Mouse (Mus musculus) adrenal gland, adult 2 months (tissue): ENCODE measurements around the gene Rfpl4. TPM values are rescaled to one million over a fixed set of nuclear protein-coding genes. Genes with fewer than 3 reads are reported as not detected.
"Not testable (repeated sequence)": the region's sequence is repeated elsewhere in the genome, so short reads cannot be mapped to it uniquely, and the experiment has no call there.

Experiments
- DNase-seq: peaks from one replicate; pipeline ENCODE4 v3.0.0; 2021
- long read RNA-seq: library from polyadenylated mRNA; stranded (forward); transcript quantifications from one replicate; pipeline ENCODE4 v2.0.0, GENCODE M21; 2021
- polyA plus RNA-seq: library from polyadenylated mRNA; depleted of rRNA; stranded (reverse); fragments of >200 nt; gene quantifications from 2 replicates; pipeline ENCODE4 v1.2.3, GENCODE M21; 2012; rRNA removed
- total RNA-seq, 2 experiments: library from RNA; stranded (reverse); gene quantifications; 2 replicates each; pipeline ENCODE4 v1.2.3; 2021

The Rfpl4 gene
- total RNA-seq (under 1 TPM in 1 of 2 experiments, not detected in 1; 0.59 TPM), polyA plus RNA-seq (not detected in 2 replicates)
- long read RNA-seq: 0 reads

DNA sequence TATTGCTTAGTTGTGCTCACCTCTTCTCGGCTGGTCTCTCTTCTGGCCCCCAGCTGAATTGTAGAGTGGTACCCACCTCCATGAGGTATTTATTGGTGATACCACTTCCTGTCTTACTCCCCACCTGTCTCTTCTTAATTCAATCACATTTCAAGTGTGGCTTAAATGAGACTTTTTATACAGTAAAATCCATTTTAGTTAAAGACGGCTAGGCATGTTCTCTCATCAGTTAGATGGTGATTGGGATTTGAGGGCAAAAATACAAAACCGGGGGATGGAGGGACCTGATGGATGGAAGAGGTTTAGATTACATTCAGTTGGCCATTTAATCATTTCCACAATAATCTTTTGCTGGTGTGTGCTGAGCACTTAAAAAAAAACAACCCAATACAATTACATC is at the start of gene Rfpl4:
Gene Rfpl4, minus strand, starts transcription at position 101 of the 400 bp plus-strand sequence.
- no peak for DNase-seq

DNA sequence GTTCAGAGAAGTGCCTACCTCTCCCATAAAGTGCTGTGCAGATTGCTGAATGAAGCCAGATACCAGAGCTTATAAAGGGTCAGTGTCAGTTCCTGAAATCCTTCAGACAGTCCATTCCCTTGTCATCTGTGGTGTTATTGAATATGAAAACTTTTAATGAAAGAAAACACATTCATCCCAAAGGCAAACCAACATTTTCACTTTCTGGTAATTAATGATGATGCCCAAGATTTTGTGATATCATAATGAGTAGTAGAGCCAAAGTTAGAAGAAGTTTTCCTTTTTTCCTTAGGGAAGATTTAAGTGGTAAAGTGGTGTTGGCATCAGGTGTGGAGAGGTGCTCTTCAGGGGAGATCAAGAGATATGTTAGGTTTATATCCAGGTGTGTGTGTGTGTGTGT is 32.8 kb upstream of the Rfpl4 start, which contains the start of gene Vmn1r55:
Gene Vmn1r55, minus strand, starts transcription at position 101 of the 400 bp plus-strand sequence.
- not testable (repeated sequence) for DNase-seq

DNA sequence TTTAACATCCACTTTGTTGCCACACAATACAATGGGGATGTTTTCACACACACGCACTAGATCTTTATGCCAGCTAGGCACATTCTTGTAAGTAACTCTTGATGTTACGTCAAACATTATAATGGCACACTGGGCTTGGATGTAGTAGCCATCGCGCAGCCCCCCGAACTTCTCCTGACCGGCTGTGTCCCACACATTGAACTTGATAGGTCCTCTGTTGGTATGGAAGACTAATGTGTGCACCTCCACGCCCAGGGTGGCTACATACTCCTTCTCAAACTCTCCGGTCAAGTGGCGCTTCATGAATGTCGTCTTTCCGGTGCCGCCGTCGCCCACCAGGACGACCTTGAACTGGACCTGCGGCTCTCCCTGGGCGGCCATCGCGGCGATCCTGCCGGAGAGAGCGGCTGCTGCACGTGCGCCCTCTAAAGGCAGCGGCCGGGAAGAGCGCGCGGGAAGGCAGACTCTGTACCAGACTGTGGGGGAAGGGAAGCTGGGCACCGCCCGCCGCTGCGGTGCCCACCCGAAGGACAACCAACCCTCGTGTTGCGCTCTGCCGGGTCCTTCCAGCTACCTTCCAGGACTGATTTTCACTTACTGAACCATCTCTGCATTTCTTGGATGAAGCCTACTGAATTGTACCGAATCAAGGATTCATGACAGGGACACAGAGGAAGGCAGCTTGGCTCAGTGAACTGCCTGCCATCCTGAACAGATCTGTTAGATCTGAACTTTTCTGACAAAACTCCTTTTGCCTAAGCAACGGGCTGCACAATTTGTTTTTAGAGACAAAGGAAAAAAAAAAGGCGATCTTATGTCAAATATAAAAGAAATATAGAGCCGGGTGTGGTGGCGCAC is 9.0 kb upstream of the Rfpl4 start, which contains the start of gene Rasl2-9:
Gene Rasl2-9, minus strand, starts transcription at position 402 of the 858 bp plus-strand sequence.
- DNase-seq: peak; percentile 82

DNA sequence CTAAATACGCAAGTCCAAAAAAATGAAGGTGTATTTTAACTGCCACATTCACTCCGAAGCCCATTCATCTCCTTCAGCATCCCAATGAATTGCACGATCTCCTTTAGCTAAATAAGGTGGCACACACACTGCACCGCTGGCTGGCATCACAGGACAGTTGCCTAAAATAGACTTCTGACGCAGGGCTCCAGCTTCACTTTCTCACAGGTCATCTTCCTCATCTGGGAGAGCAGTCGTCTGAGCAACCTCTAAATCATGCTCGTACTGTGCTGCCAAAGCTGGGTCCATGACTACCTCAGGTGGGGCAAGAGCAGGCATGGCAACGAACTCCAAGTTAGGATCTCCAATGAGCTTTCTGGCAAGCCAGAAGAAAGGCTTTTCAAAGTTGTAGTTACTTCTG is 8.3 kb upstream of the Rfpl4 start:
- no peak for DNase-seq

DNA sequence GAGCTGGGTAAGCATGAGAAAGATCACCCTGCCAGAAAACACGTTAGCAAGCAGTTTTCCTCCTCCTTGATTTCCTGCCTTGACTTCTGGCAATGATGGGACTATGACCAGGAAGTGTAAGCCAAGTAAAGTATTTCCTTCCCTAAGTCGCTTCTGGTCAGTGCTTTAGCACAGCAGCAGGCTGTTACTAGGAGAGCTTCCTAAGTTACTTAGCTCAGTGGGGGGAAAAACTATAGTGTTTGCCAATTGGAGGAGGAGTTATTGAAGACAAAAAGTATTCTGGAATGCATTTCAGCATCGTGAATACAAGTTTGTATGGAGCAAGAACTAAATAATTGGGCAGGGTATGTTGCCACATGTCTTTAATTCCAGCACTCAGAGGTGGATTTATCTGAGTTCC is 4.0 kb downstream of the Rfpl4 start:
- no peak for DNase-seq

DNA sequence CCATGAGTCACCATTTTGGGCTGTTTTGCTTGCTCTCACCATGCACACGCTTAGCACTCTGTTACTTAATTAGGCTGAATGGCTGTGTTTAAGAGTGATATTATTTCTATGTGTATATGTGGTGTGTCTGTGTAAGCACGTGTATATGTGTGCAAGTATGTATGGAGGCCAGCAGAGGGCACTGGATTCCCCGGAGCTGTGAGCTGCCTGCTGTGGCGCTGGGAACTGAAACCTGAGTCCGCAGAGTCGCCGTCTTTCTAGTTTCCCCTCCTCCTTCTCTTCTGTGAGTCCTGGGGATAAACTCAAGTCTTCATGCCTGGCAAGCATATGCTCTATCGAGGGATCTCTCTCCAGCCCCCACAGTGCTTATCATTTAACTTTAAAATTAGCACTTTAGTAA is 7.4 kb downstream of the Rfpl4 start:
- DNase-seq: no peak

DNA sequence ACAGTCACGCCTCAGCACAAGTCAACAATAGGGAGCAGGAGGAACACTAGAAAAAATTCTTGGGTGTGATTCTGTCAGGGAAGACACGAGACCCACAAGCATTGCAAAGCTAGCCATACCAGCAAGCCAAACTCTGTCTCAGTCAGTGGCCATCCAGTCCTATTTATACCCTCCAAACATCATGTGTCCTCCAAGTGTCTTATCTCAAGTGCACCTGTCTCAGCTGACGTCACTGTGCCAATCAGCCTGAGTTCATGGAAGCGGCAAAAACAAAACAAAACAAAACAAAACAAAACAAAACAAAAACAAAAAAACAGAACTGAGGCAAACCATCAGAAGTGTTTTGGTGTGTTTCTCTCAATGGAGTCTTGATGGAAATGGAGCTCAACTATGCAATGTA is 8.5 kb downstream of the Rfpl4 start:
- no peak for DNase-seq

DNA sequence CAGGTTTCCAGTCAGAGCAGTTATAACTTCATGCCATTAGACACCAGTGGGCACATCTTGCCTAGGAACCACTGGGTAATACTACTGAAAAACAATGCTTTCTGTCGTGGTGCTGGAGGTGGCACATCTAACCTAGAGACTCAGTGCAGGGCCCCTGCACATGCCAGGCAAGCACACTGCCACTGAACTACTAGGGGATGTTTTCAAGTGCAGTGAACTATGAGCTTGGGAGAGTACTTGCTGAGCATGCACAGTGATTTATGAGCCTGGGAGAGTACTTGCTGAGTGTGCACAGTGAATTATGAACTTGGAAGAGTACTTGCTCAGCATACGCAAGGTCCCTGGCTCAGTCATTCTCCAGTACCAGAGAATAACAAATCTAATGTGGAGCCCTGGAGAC is 14.2 kb downstream of the Rfpl4 start:
- no peak for DNase-seq

DNA sequence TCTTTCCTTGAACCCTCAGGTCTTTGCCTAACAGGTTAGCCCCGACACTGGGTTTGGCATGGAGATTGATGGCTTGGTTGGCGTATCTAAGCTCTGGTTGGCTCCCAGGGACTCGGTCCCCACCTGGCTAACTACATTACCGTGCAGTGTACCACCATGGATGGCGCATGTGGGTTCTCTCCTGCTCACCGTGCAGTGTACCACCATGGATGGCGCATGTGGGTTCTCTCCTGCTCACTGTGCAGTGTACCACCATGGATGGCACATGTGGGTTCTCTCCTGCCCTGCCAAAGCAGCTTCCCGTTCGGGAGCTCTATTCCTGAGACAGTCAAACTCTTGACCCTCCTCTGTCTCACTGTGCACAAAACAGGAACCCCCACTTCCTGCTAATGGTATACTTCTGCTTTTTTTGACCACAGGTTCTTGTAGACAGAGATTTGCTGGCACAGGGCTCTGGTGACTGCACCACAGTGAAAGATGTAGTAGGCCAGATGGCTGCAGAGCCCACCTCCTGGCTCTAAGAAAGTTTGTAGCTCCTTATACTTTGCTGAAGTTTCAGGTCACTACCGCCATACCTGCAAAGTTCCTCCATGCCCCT is 15.6 kb downstream of the Rfpl4 start:
- DNase-seq: no peak

DNA sequence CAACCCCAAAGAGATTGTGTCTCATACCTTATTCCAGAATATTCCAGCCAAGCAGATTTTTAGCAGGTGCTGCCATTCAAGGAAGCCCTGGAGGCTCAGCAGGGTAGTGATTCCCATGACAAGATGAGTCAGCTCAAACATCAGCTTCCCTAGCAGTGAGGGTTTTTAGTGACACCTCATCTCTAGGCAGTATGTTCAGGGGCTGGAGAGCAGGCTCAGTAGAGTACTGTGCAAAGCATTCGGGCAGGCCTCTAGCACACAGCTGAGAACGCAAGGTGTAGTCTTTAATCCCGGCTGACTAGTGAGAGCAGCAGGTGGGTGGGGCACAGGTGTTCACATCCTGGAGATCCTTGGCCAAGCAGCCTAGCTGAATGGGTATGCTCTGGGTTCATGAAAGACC is 17.0 kb downstream of the Rfpl4 start:
- no peak for DNase-seq

DNA sequence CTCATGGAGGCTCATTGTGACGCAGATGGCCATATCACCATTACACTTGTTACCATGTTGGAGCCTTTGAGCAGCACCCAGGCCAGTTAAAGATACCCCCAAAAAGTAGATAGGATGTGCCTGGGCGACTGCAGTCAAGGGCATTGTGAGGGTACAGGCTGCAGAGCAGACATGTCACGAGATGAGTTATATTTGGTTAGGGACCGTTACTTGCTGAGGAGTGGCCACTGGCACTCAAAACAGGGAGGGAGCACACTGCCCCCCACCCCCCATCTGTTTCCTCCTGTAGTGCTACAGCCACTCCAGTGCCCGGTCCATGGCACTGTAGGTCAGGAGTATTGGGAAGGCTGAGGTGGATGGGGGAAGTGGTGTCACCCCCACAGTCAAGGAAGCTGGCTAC is 18.0 kb downstream of the Rfpl4 start:
- DNase-seq: no peak

DNA sequence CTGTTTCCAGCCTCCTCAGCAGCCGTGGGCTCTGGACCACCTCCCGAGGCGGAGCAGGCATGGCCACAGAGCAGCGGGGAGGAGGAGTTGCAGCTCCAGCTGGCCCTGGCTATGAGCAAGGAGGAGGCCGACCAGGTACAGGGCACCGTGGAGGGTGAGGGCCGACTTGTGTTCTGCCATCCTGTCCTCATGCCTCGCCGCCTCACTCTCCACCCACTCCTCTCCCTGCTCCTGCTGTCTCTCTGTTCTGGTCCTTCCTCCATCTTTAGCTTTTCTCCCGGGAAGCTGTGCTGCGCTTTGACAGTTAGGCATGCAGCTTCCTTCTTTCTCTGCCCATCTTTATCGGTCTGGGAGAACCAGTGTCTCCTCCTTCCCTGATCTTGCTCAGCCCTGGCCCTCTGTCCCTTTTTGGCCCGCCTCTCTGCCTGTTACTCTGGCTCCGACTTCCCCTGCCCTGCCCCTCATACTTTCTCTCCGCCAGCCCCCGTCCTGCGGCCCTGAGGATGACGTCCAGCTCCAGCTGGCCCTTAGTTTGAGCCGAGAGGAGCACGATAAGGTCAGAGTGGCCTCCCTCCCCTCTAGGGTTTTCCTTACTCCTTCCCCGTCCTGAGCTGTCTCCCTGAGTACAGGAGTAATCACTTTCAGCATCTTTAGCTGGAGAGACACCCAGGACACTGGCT is 23.8 kb downstream of the Rfpl4 start:
- no peak for DNase-seq

DNA sequence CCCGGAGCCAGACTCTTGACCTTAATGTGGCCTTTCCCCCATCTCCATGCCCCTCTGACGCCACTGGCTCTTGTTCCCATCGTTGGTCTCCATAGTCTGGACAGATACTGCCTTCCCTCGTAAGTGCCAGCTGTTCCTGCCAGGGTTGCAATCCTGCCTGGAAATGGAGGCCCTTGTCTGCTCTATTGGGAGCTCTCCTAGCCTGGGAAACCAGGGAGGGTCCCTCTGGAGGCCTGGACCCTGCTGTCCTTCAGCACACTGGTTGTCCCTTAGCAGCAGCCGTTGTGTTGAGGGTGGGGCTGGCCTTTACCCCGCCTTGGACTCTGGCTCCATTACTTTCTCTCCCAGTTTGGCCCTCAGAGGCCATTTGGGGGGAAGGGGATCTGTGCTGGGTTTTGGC is 24.4 kb downstream of the Rfpl4 start:
- no peak for DNase-seq

DNA sequence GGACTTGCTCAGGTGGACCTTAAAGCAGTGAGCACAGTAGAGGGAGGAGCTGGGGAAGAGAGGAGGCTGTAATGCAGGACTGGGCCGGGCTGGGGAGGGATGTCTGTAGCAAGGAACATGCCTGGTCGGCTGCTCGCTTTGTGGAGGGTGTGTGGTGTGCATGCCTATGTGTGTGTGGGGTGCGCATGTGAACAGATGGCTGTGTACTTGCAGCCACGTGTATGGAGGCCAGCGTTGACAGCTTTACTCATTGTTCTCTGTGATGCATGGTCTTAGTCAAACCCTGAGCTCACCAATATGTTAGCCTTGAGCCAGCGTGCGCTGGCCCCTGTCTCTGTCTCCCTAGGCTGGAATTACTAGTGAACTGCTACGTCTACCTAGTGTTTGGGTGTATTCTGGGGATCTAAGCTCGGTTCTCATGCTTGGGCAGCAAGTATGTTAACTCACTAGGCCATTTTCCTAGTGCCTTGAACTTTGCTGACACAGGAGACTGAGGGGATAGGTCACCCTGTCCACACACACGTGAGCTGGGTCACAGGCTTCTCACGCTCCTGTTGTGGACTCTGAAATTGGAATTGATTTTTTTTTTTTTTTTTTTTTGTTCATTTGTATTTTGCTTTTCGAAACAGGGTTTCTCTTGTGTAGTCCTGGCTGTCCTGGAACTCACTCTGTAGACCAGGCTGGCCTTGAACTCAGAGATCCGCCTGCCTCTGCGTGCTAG is 25.6 kb downstream of the Rfpl4 start:
- DNase-seq: peak; percentile 60

DNA sequence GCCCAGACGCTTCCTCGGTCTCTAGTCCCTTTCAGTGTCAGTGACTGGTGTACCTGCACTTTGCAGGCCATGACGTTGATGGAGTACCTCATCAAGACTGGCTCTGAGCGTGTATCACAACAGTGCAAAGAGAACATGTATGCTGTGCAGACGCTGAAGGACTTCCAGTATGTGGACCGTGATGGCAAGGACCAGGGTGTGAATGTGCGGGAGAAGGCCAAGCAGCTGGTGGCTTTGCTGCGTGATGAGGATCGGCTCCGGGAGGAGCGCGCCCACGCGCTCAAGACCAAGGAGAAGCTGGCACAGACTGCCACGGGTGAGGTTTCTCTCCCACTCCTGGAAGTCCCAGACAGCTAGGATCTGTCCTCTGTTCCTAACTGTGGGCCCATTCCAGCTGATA is 26.9 kb downstream of the Rfpl4 start:
- no peak for DNase-seq

DNA sequence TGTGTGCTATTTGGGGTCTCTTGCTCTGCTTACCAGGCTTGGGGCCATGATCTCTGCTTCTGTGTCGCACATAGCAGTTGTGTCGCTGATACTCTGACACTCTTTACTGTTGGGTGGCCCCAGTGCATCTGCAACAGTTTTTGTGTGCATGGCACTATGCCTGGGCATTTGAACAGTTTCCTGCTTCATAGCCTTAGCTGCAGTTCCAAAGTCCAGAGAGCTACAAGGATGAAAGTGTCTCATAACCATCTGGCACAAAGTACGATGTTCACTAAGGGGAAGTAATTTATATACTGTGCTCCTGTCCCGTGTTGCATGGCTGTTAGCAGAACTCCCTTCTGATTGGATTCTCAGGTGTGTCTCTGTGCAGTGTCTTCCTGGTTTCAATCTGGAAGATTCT is 28.9 kb downstream of the Rfpl4 start:
- no peak for DNase-seq

DNA sequence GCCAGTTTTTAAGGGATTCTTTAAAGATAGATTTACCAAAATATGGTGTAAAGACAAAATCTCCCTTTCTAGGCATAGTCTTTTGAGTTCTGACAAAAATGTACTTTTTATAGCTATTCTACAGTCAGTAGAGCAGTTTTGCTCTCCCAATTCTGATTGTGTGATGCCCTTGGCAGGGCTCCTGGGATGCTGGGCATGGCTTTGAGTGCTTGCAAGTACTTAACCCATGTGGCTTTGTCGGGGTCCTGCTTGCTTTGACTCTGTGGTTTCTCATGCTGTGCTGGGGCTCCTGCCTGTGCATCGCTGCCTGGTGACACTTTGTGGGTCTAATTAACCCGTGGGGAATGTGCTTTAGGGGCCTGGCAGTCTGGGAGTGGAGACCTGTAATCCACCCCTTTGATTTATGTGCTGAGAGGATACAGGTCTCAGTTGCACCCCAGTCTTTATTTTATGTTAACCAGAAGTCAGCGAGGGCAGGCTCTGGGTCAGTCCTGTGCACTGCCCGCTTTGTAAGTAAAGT is 29.8 kb downstream of the Rfpl4 start:
- DNase-seq: no peak

DNA sequence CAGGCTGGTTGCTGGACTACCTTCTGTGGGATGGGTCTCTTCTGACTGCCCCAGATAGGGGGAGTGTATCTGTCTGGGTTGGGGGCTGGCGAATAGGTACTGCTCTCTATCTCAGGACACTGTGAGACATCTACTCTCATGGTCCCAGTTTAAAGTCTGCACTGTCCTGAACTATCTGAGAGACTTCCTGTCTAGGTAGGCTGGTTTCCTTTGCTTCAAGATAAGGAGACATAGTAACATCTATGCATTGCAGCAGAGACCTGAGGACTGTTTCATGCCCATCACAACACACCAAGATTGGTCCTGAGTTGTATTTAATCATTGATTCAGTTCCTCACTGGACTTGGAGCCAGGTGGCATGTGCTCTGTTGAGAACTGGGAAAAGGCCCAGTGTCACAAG is 31.2 kb downstream of the Rfpl4 start:
- DNase-seq: no peak

DNA sequence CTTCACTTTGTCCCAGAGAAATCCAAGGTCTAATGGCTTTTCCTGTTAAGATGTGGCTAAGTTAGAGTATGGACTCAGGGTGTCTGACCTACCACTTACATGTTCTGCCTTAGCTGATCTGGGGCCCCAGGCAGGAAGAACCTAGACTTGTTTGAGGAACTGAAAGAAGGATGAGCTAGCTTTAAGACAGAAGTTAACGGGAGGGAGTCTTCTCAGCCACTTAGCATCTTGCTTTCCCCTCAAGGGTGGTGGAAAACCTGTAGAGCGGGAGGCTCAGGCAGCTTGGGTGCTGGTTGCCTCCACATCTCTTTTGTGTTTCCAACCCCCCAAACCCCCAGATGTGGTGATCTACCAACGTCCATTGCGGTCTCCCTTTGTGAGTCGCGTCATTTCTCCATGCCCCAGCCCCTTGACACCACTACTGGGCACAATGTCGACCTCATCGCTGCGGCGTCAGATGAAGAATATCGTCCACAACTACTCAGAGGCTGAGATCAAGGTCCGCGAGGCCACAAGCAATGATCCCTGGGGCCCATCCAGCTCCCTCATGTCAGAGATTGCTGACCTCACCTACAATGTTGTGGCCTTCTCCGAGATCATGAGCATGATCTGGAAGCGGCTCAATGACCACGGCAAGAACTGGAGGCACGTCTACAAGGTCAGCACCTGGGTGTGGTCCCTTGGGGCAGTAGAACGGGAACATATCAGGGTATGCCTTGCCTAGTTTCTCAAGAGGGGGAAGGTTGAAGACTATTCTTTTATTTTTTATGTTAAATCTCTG is 33.2 kb downstream of the Rfpl4 start:
- DNase-seq: no peak

DNA sequence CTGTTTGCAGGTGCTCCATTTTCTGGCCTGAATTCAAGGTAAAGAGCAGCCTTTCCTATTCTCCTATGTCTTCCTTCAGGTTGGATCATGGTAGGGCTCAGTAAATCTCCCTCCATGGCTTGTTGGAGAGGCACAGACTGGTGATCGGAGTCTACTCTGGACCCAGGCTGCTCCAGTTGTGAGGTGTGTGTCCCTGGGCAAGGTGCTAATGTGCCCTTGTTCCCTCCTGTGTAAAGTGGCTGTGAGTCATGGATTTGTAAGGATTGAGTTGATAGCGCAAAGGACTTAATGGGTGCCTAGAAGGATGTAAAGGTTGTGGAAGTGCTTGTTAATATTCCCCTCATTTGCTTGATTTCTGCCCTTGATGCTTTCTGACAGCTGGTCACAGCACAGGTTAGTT is 34.8 kb downstream of the Rfpl4 start:
- no peak for DNase-seq

DNA sequence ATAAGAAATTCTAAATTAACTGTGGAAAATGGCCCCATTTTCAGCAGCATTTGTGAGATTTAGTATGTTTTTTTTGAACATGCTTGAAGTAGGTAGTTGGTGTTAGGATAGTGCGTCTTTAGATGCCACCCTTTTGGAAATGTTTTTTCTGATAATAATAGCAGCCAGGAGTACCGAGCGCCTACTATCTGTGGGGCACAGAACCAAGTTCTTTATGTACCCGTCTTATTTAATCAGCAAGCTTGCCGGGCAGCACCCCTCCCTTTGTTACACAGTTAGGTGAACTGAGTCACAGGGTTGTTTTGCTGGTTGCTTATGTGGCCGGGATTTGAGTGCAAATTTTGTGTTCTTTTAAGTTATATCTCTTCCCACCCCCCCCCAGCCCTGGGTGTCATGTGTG is 35.5 kb downstream of the Rfpl4 start:
- DNase-seq: no peak
